Mouse (Mus musculus): ENCODE data around the gene E030018B13Rik. TPM values are rescaled to one million over a fixed set of nuclear protein-coding genes. Genes with fewer than 3 reads are reported as not detected.

The E030018B13Rik gene
- not detected in 2 replicates for total RNA-seq (2014; fragmentation: Nextera tagmentation)
- not detected in 2 replicates for total RNA-seq (2017)
- polyA plus RNA-seq (2012) = not detected in 2 replicates

DNA sequence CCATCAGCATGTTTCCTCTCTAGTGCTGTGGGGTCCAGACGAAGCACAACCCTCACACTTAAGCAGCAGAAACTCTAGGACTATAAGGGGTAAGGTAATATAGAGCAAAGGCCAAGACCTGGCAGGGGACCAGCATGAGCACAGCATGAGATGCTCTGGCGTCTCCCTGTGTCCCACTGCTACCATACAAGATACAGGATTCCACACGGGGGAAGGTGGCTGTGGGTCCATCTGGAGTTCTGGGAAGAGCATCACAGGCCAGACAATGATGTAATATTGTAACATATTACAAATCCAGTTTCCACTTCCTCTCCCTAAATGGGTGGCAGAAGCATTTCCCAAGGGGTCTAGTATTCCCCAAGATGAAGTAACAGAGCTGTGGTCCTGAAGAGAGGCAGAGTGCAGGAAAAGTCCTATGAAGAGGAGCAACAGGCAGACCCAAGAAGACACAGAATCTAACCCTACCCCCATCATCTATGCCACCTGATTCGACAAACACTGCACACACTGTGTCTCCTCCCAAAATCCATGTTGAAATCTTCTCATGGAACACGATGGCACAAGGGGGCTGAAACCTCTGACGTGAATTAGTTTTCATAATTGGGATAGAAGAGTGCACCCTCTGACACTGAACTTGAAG, at the start of gene E030018B13Rik:
Gene E030018B13Rik (plus strand): TSS at position 590 of the 640 bp plus-strand sequence.
- H3K4me1 ChIP-seq (ENCODE audit: insufficient read depth, low read depth, low read length) = peaks cover 99% of the 10 kb centered on the region
- DNase-seq (ENCODE audit: low spot score) (no peak), ATAC-seq (ENCODE audit: extremely low read depth, insufficient number of reproducible peaks, low FRiP score, poor library complexity, severe bottlenecking) (no peak)
- no peaks in the 10 kb centered on the region for H3K27me3 ChIP-seq (ENCODE audit: insufficient read depth, low read length)
- H3K4me3 ChIP-seq (ENCODE audit: low read depth, low read length) = no peak within 1 kb of the TSS
- TF ChIP-seq GATA2 (IDR thresholded peaks at IDR 0.05; ENCODE audit: borderline replicate concordance, low read depth, low read length) (no peak), TAL1 (conservative IDR thresholded peaks at IDR 0.05; ENCODE audit: low read depth, low read length) (no peak), POLR2AphosphoS5 (IDR thresholded peaks at IDR 0.05; ENCODE audit: insufficient replicate concordance, low read depth, low read length) (no peak), GATA1 (IDR thresholded peaks at IDR 0.05; ENCODE audit: borderline replicate concordance, low read length) (no peak), CTCF (IDR thresholded peaks at IDR 0.05; ENCODE audit: low read depth, low read length) (no peak)
- no peaks in the 10 kb centered on the region for H3K9me3 ChIP-seq (replicated peaks)
- peaks cover 82% of the 10 kb centered on the region for H3K36me3 ChIP-seq (replicated peaks)

DNA sequence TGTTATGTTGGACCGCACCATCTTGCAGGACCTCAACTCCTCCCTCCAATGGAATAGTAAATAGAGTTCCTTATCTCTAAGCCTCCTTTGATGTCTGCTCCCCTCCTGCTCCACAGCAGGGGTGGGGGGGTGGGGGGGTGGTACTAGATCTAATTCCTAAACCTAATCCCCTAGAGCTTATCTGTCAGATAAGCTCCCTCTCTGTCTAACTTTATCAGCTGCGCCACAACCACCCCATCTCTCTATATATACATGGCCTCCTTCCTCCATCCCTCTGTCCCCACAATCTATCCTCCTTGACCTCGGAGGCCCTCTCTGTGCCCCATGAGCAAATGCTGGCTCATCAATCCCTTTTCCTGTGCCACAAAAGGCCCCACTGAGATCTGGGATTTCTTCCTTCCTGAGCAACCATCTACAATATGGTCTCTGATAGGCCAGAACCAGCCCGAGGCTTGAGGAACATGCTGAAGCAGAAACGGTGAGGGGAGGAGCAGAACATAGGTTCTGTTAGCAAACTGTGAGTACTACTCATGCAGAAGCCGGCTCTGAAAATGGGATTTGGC, 48.2 kb upstream of the E030018B13Rik start:
- TF ChIP-seq POLR2AphosphoS5 (IDR thresholded peaks at IDR 0.05; ENCODE audit: insufficient replicate concordance, low read depth, low read length) (no peak), GATA2 (IDR thresholded peaks at IDR 0.05; ENCODE audit: borderline replicate concordance, low read depth, low read length) (no peak), GATA1 (IDR thresholded peaks at IDR 0.05; ENCODE audit: borderline replicate concordance, low read length) (no peak), CTCF (IDR thresholded peaks at IDR 0.05; ENCODE audit: low read depth, low read length) (no peak)
- Histone ChIP-seq H3K27me3 (ENCODE audit: insufficient read depth, low read length) (peaks cover 34% of the 10 kb centered on the region), H3K4me3 (ENCODE audit: low read depth, low read length) (no peak overlapping the region), H3K36me3 (replicated peaks) (no peaks in the 10 kb centered on the region), H3K9me3 (replicated peaks) (no peaks in the 10 kb centered on the region), H3K4me1 (ENCODE audit: insufficient read depth, low read depth, low read length) (peaks cover 23% of the 10 kb centered on the region)
- ATAC-seq (ENCODE audit: extremely low read depth, insufficient number of reproducible peaks, low FRiP score, poor library complexity, severe bottlenecking) = peak; percentile 89
- peak; percentile 19 for DNase-seq (ENCODE audit: low spot score)

DNA sequence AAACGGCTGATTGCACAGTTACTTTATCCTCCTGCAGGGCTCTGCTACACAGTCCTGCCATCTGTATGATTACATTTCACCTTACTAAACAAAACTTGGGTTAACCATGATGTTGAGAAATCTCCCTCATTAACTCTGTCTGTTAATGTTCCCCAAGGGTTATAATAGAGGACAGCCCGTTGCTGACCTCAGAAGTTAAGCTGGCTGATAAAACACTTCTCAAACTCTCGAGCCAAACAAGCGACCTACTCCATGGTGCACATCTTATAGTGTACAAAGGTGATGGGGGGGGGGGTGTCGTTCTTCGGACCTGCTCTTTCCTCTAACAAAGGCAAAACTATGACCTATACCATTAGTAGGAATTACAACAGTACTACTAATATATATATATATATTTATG, 45.0 kb upstream of the E030018B13Rik start:
- Histone ChIP-seq H3K4me3 (ENCODE audit: low read depth, low read length) (no peak overlapping the region), H3K36me3 (replicated peaks) (no peaks in the 10 kb centered on the region), H3K9me3 (replicated peaks) (no peaks in the 10 kb centered on the region), H3K4me1 (ENCODE audit: insufficient read depth, low read depth, low read length) (peaks cover 33% of the 10 kb centered on the region), H3K27me3 (ENCODE audit: insufficient read depth, low read length) (peaks cover 42% of the 10 kb centered on the region)
- DNase-seq (ENCODE audit: low spot score) (no peak), ATAC-seq (ENCODE audit: extremely low read depth, insufficient number of reproducible peaks, low FRiP score, poor library complexity, severe bottlenecking) (no peak)
- TF ChIP-seq GATA1 (IDR thresholded peaks at IDR 0.05; ENCODE audit: borderline replicate concordance, low read length) (no peak), POLR2AphosphoS5 (IDR thresholded peaks at IDR 0.05; ENCODE audit: insufficient replicate concordance, low read depth, low read length) (no peak), GATA2 (IDR thresholded peaks at IDR 0.05; ENCODE audit: borderline replicate concordance, low read depth, low read length) (no peak), CTCF (IDR thresholded peaks at IDR 0.05; ENCODE audit: low read depth, low read length) (no peak), TAL1 (conservative IDR thresholded peaks at IDR 0.05; ENCODE audit: low read depth, low read length) (no peak)

DNA sequence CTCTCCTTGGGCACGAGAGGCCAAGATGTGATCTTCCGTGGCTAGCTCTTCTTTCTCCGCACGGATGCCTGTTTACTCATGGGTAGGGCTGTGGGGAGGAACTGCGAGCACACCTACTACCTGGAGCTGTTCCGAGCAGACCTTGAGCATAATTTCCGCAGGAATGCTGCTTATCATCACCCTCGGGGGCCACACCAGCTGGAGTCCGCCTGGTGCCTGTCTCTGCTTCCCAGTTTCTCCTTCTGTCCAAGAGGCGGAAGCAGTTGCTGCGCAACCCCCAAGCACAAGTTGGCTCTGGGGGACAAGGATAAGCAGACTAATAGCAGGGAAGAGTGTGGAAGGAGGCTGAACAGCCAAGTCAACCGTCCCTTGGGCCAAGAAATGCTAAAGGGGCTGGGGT, 42.8 kb upstream of the E030018B13Rik start:
- DNase-seq (ENCODE audit: low spot score) (no peak), ATAC-seq (ENCODE audit: extremely low read depth, insufficient number of reproducible peaks, low FRiP score, poor library complexity, severe bottlenecking) (no peak)
- H3K36me3 ChIP-seq (replicated peaks) = no peaks in the 10 kb centered on the region
- no peak overlapping the region for H3K4me3 ChIP-seq (ENCODE audit: low read depth, low read length)
- TF ChIP-seq TAL1 (conservative IDR thresholded peaks at IDR 0.05; ENCODE audit: low read depth, low read length) (no peak), CTCF (IDR thresholded peaks at IDR 0.05; ENCODE audit: low read depth, low read length) (no peak), POLR2AphosphoS5 (IDR thresholded peaks at IDR 0.05; ENCODE audit: insufficient replicate concordance, low read depth, low read length) (no peak), GATA2 (IDR thresholded peaks at IDR 0.05; ENCODE audit: borderline replicate concordance, low read depth, low read length) (no peak), GATA1 (IDR thresholded peaks at IDR 0.05; ENCODE audit: borderline replicate concordance, low read length) (no peak)
- H3K27me3 ChIP-seq (ENCODE audit: insufficient read depth, low read length) = peaks cover 42% of the 10 kb centered on the region
- H3K4me1 ChIP-seq (ENCODE audit: insufficient read depth, low read depth, low read length) = peaks cover 20% of the 10 kb centered on the region
- H3K9me3 ChIP-seq (replicated peaks) = no peaks in the 10 kb centered on the region

DNA sequence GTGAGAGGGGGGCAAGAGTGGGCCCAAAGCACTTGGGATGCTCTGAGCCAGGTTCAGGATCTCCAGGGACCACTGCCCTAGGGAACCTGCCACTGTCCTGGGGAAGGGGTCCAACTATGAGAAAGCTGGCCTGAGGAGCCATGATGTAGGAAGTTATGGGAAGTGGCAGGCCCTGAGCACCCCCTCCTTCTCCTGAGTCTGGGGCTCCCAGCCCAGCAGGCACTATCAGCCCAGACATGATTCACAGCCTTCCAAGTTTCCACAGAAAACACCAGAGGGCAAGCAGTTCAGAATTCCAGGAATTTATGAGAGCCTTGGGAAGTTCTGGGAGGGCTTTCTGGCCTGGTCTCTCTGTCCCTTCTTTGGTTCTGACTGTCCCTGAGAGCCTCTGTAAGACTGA, 41.0 kb upstream of the E030018B13Rik start:
- no peak for ATAC-seq (ENCODE audit: extremely low read depth, insufficient number of reproducible peaks, low FRiP score, poor library complexity, severe bottlenecking)
- TF ChIP-seq TAL1 (conservative IDR thresholded peaks at IDR 0.05; ENCODE audit: low read depth, low read length) = no peak
- TF ChIP-seq POLR2AphosphoS5 (IDR thresholded peaks at IDR 0.05; ENCODE audit: insufficient replicate concordance, low read depth, low read length) = no peak
- TF ChIP-seq CTCF (IDR thresholded peaks at IDR 0.05; ENCODE audit: low read depth, low read length) = no peak
- TF ChIP-seq GATA1 (IDR thresholded peaks at IDR 0.05; ENCODE audit: borderline replicate concordance, low read length) = no peak
- TF ChIP-seq GATA2 (IDR thresholded peaks at IDR 0.05; ENCODE audit: borderline replicate concordance, low read depth, low read length) = no peak
- Histone ChIP-seq H3K36me3 (replicated peaks) (no peaks in the 10 kb centered on the region), H3K27me3 (ENCODE audit: insufficient read depth, low read length) (peaks cover 52% of the 10 kb centered on the region), H3K4me3 (ENCODE audit: low read depth, low read length) (no peak overlapping the region), H3K4me1 (ENCODE audit: insufficient read depth, low read depth, low read length) (peaks cover 14% of the 10 kb centered on the region), H3K9me3 (replicated peaks) (no peaks in the 10 kb centered on the region)
- no peak for DNase-seq (ENCODE audit: low spot score)

DNA sequence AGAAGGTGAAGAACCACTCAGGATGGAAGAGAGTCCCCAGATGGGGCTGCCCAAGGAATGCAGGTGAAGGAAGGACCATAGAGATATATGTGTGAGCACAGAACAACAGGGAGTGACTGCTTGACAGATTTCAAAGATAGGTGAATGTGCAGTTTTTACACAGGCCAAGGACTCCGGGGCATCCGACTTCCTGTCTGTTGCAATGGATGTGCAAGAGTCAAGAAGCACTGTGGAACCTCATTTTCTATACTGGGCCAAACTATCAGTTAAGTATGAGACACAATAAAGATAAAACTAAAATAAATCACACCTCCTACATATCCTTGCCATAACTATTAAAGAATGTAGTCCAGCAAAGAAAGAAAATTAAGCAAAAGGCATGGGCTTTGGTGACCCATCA, 40.0 kb upstream of the E030018B13Rik start:
- H3K9me3 ChIP-seq (replicated peaks) = no peaks in the 10 kb centered on the region
- H3K36me3 ChIP-seq (replicated peaks) = no peaks in the 10 kb centered on the region
- no peak for DNase-seq (ENCODE audit: low spot score)
- H3K27me3 ChIP-seq (ENCODE audit: insufficient read depth, low read length) = peaks cover 50% of the 10 kb centered on the region
- ATAC-seq (ENCODE audit: extremely low read depth, insufficient number of reproducible peaks, low FRiP score, poor library complexity, severe bottlenecking) = peak; percentile 45; the same call in 1 of the 2 replicates
- no peak overlapping the region for H3K4me3 ChIP-seq (ENCODE audit: low read depth, low read length)
- no peak for TF ChIP-seq GATA1 (IDR thresholded peaks at IDR 0.05; ENCODE audit: borderline replicate concordance, low read length)
- TF ChIP-seq TAL1 (conservative IDR thresholded peaks at IDR 0.05; ENCODE audit: low read depth, low read length) = no peak
- no peak for TF ChIP-seq CTCF (IDR thresholded peaks at IDR 0.05; ENCODE audit: low read depth, low read length)
- no peak for TF ChIP-seq GATA2 (IDR thresholded peaks at IDR 0.05; ENCODE audit: borderline replicate concordance, low read depth, low read length)
- TF ChIP-seq POLR2AphosphoS5 (IDR thresholded peaks at IDR 0.05; ENCODE audit: insufficient replicate concordance, low read depth, low read length) = no peak
- H3K4me1 ChIP-seq (ENCODE audit: insufficient read depth, low read depth, low read length) = peaks cover 11% of the 10 kb centered on the region
